Mouse (Mus musculus) megakaryocyte, embryonic 14.5 days (primary cell): ENCODE measurements around the gene Ndufb5.

Experiments used
- FLI1 ChIP-seq: IDR thresholded peaks from 2 replicates; pipeline ENCODE4 v1.6.1; 2012; ENCODE audit warnings: low read length, inconsistent platforms, mixed read lengths
- GATA1 ChIP-seq: IDR thresholded peaks from 3 replicates; pipeline ENCODE4 v1.6.1; 2012; ENCODE audit warnings: mixed read lengths, low read length, inconsistent platforms, borderline replicate concordance

- TF ChIP-seq GATA1: no peak
- no peak for TF ChIP-seq FLI1
These were observed 5.5 kb downstream of the Ndufb5 start for GRCm38 (mm10) chr3:32742276-32742780.
